Mouse (Mus musculus) natural killer cell, adult 2 months (primary cell): ENCODE results near the gene Arfgap3.
"Not testable (repeated sequence)": the region's sequence is repeated elsewhere in the genome, so short reads cannot be mapped to it uniquely, and the experiment has no call there.

ENCODE experiments used
- DNase-seq, 2 experiments: peaks; one replicate each; pipeline ENCODE4 v3.0.0; 2022; ENCODE audit warnings: low spot score in 2 of 2

Arfgap3 gene

DNA sequence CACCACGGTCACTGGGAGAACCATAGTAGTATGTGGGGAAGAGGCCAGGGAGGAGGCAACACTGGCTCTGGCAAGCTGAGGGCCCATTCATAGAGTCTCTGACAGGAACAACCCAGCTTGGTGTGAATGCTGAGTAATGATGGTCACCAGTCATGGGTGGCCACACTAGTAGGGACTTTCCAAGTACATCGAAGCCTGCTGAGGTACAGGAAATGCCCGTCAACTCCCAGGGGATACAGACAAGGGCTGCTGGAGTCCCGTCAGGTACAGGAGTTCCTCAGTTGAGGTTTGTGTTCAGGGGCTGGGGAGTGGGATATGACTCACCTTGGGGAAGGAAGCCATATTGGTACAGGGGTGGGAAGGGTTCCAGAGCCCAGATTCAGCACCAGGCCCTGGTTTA is 54.0 kb downstream of the Arfgap3 start:
- DNase-seq: peak in 1 of 2 experiments; percentile 26

DNA sequence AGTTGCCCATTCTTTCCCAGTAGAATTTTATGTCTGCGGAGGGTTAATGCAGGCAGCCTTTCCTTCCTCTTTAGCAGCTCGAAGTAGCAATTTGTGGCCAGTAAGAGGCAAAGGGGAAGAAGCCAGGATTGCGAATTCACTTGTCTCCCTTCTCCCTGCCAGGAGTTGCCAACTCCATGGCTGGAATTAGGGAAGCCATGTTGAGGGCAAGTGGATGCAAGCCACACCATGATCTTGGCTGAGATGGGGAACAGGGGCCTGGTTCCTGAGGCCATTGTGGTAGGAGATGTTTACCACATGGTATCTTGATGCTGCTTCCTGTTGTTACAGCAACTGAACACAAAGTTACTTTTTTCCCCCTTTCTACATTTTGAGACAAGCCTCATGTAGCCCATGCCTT is 55.1 kb downstream of the Arfgap3 start:
- no peak for DNase-seq

DNA sequence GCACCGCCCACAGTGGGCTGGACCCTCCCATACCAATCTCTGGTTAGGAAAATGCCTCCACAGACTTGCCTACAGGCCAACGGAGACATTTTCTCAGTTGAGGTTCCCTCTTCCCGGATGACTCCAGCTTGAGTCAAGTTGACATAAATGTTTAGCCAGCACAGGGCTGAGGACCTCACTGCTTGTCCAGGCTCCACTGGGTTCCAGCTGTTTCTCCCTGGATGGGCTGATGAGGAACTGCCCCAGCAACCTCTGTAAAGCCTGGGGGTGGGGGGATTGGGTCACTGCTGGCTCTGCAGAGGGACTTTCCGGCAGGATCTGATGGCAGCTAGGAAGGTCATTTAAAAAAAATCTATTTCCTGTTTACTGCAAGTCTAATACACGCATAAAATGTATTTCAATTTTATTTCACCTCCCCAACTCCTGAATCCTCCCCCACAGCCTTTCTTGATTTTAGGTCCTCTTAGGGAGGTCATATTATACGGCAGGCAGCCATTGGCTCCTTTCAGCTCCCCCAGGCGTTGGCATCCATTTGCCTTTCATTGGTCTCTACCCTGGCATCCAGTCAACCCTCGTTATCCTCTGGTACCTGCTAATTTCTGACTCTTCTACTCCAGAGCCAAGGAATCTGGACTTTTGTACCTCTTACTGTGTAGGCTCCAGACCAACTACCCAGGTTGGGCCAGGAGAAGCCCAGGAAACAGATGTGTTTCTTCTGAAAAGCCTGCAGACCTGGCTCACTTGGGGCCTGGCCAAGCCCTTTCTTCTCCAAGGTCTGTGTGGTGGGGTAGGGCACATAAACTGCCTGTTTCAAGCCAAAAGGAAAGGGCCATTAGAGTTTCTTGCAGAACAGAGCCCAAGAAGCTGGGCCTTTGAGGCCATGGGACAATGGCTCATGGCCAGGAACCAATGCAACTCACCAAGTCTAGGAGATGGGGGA is 56.1 kb downstream of the Arfgap3 start:
- no peak for DNase-seq

DNA sequence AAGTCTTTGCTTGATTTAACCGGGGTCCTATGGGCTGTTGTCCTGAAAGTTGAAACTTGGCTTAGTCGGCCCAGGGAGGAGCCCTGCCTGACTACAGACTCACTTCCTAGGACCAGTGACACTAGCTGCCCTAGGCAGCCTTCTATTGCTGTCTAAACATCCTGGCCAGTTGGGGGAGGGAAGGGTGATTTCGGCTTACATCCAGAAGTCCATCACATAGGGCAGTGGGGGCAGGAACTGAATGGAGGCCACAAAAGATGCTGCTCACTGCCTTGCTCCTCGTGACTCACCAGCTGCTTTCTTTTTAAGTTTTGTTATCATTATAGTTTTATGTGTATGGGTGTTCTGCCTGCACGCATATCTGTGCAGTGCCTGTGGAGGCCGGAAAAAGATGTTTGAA is 56.9 kb downstream of the Arfgap3 start:
- no peak for DNase-seq

DNA sequence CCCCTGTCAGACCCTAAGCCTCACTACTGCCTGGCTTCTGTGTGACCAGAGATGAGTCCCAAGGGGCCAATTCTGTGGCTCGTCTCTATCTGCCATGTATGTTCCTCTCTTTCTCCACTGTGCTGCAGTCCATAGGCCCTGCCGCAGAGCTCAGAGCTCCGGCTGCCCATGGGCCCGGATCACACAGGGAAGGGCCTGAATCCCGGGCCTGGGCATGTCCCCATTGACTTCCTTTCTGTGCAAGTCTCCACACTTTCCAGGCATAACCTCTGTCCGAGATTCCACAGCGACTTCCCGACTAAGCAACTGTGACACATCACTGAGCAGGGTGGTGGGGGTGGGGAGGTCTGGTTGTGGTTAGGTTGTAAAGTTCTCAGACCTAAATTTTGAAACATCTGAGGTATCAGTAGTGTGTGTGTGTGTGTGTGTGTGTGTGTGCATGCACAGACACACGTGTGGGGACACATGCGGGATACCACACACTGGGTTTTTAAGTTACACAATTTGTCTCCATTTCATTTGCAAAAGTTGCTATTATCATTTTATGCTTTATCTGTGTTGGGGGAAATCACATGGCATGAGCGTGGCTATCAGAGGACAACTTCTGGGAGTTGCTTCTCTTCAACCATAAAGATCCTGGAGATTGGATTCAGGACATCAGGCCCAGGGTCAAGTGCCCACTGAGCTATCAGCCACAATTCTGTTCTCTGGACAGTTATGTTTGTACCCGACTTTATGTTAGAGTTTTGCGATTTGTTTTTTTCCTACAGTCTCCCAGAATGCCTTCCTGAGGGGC is 57.6 kb downstream of the Arfgap3 start:
- no peak for DNase-seq

DNA sequence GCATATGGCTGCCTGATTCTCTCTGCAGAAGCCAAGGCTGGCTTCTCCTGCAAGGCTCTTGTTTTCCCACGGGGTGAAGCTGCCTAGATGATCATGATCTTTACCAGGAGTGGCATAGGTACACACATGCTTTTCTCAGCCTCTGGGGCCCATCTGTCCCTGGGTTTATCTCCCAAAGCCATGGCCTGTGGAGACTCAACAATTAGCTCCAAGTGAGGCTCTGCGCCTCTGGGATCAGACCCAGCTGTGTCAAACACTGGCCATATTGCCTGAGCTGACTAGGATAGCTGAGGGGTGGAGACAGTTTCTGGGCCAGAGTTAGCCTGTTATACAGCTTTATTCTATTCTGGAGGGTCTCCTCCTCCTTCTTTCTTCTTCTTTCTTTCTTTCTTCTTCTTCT is 59.1 kb downstream of the Arfgap3 start:
- DNase-seq: no peak

DNA sequence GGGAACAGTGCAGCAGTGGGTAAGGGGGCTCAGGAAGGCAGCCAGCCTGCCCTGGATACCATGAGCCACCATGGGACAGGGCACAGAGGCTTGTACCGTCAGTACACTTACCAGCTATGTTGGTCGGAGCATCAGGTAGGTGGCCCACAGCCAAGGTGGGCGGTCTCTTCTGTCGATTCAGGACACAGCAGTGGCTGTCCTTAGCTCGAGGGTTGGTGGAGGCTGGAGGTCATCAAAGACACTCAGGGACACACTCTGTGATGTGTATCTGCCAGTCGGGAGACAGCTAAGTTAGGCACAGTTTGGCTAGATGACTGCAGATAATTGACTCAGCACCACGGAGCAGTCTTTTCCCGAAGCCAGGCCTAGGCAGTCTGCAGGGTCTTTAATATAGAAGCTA is 65.2 kb downstream of the Arfgap3 start:
- no peak for DNase-seq

DNA sequence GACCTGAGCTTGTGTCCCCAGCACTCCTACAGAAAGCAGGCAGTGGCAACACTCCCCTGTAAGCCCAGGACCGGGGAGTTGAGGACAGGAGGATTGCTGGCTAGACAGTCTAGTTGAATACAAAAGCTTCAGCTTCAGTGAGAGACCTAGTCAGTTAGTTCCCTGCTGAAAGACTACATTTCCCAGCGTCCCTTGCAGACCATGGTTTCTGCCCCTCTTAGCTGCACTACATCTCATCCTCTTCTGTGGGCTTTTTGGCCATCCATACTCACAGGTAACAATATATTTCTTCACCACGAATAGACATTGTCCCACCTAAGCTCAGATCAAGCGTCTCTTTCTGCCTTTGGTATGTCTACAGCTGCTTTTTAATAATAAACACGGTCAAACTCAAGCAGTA is 67.7 kb downstream of the Arfgap3 start:
- DNase-seq: no peak

DNA sequence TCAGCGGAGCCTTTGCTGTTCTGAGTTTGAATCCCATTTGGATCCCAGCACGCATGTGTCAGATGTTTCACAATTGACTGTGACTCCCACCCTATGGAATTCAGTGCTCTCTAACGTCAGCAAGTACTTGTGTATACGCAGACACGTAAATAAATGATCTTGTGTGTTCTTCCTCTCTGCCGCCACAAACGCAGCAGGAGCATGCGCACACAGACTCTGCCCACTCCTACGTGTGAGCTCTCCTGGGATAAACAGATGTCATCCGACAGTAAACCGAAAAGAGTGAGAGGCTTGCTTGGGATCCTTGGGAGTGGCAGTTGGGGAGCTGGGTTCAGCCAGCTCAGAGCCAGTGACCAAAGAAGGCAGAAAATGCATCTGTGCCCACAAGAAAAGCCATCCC is 68.7 kb downstream of the Arfgap3 start:
- DNase-seq: no peak

DNA sequence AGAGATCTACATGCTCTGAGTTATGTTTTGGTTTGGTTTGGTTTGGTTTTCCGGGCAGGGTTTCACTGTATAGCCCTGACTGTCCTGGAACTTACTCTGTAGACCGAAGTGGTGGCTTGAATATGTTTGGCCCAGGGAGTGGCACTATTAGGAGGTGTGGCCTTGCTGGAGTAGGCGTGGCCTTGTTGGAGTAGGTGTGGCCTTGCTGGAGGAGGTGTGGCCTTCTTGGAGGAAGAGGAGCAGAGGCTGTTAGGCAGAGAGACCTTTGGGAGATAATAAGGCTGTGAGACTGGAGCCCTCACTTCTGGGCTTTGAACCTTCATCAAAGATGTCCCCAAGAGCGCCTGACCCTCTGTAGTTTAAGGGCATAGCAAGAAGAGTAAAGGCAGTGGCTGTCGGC is 71.5 kb downstream of the Arfgap3 start:
- no peak for DNase-seq

DNA sequence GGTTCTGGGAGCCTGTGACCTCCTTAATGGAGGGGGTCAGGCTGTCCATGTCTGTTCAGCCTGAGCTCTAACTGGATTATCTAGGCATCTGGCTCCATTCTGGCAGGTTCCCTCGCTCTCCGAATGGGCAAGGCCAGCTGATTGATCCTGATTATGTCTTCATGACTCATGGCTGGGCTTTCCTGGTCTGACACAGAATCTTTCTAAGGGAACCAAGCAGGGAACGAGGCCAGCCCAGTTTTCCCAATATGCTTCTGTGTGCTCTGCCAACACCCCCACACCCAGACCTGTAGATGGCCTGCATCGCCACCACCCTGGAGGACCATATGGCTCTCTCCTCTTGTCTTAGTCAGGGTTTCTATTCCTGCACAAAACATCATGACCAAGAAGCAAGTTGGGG is 72.6 kb downstream of the Arfgap3 start:
- DNase-seq: no peak

DNA sequence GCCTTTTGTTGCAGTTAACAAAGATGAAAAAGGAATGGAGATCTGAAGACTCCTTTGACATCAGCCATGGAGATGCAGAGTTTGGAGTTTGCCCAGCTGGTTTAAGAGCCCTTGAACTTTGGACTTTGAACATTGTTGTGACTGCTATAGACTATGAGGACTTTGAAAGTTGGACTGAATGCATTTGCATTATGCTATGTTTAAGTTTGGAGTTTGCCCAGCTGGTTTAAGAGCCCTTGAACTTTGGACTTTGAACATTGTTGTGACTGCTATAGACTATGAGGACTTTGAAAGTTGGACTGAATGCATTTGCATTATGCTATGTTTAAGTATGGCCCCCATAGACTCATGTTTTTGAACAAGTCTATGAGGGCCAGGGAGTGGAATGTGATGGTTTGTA is 75.8 kb downstream of the Arfgap3 start:
- not testable (repeated sequence) for DNase-seq

DNA sequence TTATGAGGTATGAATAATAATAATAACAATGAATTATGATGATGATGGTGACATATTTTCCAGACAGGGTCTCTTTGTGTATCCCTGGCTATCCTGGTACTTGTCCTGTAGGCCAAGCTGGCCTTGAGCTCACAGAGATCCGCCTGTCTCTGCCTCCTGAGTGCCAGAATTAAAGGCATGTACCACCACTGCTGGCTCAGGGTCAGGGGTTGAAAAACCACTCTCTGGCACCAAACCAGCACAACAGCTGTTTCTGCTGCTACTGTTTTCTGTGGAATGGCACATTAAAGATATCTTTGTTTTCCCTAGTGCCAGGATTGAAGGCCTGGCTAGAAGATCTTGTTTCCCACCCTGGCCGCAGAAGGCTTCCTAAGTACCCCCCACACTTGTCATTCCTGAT is 77.0 kb downstream of the Arfgap3 start:
- no peak for DNase-seq

DNA sequence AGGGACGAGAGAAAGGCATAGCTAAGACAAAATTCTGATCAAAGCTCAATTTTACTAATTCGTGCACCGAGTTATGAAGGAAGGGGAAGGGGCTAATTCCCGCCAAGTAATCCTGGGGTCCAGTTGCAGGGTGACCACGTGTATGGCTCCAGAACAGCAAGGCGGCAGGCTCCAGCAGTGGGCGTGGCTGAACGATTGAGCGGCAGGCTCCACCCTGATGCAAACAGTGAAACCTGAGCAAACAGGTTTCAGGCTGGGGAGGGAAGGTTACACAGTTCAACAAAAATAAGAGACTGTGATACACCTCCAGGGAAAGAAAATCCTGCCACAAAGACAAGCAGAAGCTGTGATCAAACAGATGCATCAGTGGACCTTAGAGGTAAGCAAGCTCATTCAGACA is 78.8 kb downstream of the Arfgap3 start:
- not testable (repeated sequence) for DNase-seq

DNA sequence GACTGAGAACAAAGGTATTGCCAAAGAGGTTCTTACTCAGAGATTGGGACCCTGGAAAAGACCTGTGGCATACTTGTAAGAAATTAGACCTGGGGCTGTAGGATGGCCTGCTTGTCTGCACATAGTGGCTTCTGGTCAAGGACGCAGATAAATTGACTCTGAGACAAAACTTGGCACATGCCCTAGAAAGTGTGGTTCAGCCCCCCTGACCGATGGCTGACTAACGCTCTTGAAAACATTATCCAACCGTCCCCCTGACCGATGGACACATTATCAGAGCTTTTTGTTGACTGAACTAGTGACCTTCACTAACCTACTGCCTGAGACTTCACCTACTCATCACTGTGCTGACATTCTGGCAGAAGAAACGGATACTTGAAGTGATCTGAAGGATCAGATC is 80.1 kb downstream of the Arfgap3 start:
- DNase-seq: not testable (repeated sequence)

DNA sequence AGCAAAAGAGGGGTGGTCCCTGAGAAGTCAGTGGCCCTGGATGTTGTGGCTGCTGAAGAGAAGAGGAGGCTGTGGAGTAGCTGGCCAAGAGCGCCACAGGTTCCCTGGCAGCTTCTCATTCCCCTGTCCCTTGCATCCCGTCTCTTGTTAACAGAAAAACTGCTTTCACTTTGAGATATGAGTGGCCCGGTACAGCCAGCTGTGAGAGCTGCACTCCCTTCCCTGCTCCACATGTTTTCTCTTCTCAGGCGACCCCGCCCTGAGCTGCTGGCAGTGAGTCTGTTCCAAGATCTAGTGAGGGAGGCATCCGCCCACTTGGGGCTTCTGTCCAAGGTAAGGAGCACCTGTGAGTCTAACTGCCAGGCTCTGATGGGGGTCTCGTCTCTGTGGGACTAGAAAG is 81.6 kb downstream of the Arfgap3 start:
- DNase-seq: not testable (repeated sequence)

DNA sequence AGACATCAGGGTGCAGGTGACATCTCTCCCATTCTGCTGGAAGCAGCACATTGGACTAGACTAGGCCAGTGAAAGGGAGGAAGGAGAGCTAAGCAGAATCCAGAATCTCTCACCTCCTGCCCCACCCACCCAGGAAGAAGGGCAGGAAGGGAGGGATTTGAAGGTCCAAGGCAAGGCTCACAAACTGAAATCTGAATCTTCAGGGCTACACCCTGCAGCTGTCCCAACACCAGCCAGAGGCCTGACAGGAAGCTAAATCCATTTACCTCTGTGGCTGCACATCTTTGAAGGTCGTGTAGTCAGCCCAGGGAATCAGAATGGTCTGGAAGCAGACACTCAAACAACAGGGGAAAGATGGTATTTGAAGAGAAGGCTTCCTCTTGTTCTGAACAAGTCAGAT is 84.8 kb downstream of the Arfgap3 start:
- no peak for DNase-seq

DNA sequence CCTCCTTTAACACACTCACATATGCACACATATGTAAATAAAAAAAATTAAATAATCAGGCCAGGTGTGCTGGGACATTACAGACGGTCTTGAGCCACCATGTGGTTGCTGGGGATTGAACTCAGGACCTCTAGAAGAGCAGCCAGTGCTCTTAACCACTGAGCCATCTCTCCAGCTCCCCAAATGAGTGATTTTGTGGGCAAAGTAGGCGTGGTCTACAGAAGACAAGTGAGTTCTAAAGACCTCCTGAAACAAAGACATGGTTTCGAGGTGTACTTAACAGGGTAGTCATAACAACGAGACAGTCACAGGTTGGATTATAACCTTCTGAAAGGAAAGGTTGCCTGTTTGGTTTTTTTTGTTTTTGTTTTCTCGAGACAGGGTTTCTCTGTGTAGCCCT is 86.6 kb downstream of the Arfgap3 start:
- no peak for DNase-seq

DNA sequence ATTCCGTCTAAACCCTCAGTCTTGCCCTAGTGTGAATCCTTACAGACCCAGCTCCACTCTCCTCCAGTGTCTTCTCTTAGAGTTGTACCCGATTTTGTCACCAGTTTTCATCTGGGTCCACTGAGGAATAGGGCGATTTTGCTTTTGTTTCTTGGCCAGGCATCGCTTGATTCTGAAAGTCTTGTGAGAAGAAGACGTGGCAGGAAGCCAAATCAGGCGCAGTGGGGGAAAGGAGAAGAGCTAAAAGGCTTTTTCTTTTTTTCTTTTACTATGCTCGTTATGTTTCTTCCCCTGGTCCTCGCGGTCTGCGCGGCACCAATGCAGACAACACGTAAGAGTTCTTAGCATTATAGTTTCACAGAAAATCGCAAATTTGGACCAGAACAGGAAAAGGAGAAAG is 92.1 kb downstream of the Arfgap3 start:
- no peak for DNase-seq

DNA sequence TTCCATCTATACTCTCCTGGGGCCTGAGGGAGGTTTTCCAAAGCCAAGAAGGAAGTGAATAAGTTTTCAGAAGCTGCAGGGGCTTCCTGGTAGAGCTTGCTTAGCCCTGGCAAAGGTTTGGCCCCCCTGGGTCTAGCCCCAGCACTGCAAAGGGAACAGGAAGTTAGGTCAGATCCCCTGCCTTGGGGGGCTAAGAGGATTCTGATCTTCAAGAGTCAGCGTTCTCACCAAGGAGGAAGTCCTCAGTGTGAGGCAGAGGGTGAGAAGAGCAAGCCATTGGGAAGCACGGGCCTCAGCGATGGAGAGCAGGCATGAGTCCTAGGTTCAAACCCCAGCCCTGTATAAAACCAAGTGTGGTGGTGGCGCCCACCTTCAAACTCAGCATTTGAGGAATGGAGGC is 93.6 kb downstream of the Arfgap3 start:
- DNase-seq: no peak

DNA sequence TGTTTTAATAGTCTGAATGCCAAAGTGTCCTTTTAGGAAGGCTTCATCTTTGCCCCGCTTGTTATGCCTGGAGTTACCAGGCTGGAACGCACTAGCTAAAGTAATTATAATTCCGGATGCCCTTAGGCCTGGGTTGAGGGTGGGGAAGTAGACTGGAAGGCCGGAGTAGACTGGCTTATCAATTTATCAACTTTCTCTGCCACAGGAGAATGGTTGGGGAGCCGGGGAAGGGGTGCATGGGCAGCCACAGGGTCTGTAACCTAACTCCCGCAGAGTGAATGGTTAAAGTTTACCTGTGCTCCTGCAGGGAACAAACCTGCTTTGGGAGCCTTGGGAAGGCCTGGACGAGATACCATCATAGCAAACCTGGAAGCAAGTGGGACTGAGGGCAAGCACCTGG is 94.1 kb downstream of the Arfgap3 start:
- DNase-seq: no peak

DNA sequence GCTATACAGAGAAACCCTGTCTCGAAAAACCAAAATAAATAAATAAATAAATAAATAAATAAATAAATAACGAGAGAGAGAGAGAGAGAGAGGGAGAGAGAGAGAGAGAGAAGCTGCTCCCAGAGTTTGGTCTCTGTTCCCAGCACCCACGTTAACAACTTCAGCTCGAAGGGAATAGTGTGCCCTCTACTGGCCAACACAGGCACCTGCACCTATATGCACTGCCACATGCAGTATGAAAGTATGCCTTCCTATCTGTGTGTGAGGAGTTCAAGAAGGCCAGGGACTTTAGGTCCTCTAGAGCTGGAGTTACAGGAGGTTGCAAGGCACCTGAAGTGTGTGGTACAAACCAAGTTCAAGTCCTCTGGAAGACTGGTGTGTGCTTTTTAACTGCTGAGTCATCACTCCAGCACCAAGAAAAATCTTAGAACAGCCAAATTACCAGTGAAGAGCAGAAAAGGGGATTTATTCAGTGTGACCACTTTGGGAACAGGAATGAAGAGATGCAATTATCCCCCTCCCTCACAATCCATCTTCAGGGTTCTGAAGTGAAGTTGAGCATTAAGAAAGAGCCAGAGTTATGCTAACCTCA is 94.8 kb downstream of the Arfgap3 start:
- DNase-seq: no peak
